Mouse (Mus musculus) kidney, adult 8-10 months (tissue): ENCODE measurements at regions not wholly inside any gene's neighbourhood (a gene's known extent, or its start where the extent isn't known, plus 50 kb on each side); places are given as distances from the start of the nearest gene placed in this dataset.

Source experiments
- DNase-seq, 2 experiments: peaks; one replicate each; pipeline ENCODE4 v3.0.0; 2022

GRCm38 (mm10) chr9:112675232-112675631 is 439.5 kb upstream of the Arpp21 start:
- no peak for DNase-seq
